Mouse (Mus musculus): ENCODE measurements at regions not wholly inside any gene's neighbourhood (a gene's known extent, or its start where the extent isn't known, plus 50 kb on each side); places are given as distances from the start of the nearest gene placed in this dataset.

GRCm38 (mm10) chr3:52859266-52859825 lies 157.7 kb downstream of the Cog6 start:
- DNase-seq, result no peak

- no peak for DNase-seq
Observed at GRCm38 (mm10) chr3:52858259-52858658, 158.8 kb downstream of the Cog6 start.

- no peak for DNase-seq
Observed at GRCm38 (mm10) chr3:52857076-52857475, 160.0 kb downstream of the Cog6 start.

- DNase-seq, result no peak
Observed at GRCm38 (mm10) chr3:52854560-52854959, 162.5 kb downstream of the Cog6 start.

GRCm38 (mm10) chr3:52853126-52853525 lies 163.9 kb downstream of the Cog6 start:
- no peak for DNase-seq

GRCm38 (mm10) chr3:52845166-52845565 lies 171.9 kb downstream of the Cog6 start:
- no peak for DNase-seq

GRCm38 (mm10) chr3:52843998-52844397 lies 173.0 kb downstream of the Cog6 start:
- DNase-seq, result peak; percentile 66

- DNase-seq, result no peak
Observed at GRCm38 (mm10) chr3:52842866-52843425, 174.1 kb downstream of the Cog6 start.

- no peak for DNase-seq
Observed at GRCm38 (mm10) chr3:52840160-52840953, 176.7 kb downstream of the Cog6 start.

GRCm38 (mm10) chr3:52838020-52838419 lies 179.0 kb downstream of the Cog6 start:
- no peak for DNase-seq

GRCm38 (mm10) chr3:52837527-52837926 lies 179.5 kb downstream of the Cog6 start:
- peak; percentile 11 for DNase-seq

GRCm38 (mm10) chr3:52836780-52837179 lies 180.3 kb downstream of the Cog6 start:
- DNase-seq, result no peak

- DNase-seq, result no peak
Observed at GRCm38 (mm10) chr3:52832421-52832820, 184.6 kb downstream of the Cog6 start.

- DNase-seq, result no peak
Observed at GRCm38 (mm10) chr3:52831986-52832385, 185.1 kb downstream of the Cog6 start.

- DNase-seq, result no peak
Observed at GRCm38 (mm10) chr3:52830101-52830500, 186.9 kb downstream of the Cog6 start.

GRCm38 (mm10) chr3:52829069-52829468 lies 188.0 kb downstream of the Cog6 start:
- DNase-seq, result no peak

- DNase-seq, result no peak
Observed at GRCm38 (mm10) chr3:52828473-52828872, 188.6 kb downstream of the Cog6 start.

GRCm38 (mm10) chr3:52822848-52823247 lies 194.2 kb downstream of the Cog6 start:
- DNase-seq, result no peak

GRCm38 (mm10) chr3:52821450-52821849 lies 195.6 kb downstream of the Cog6 start:
- no peak for DNase-seq

- DNase-seq, result no peak
Observed at GRCm38 (mm10) chr3:52818401-52818800, 198.6 kb downstream of the Cog6 start.

- no peak for DNase-seq
Observed at GRCm38 (mm10) chr3:52817416-52817815, 199.6 kb downstream of the Cog6 start.

GRCm38 (mm10) chr3:52815497-52815896 lies 201.5 kb downstream of the Cog6 start:
- no peak for DNase-seq

GRCm38 (mm10) chr3:52802324-52802723 lies 214.7 kb downstream of the Cog6 start:
- no peak for DNase-seq

GRCm38 (mm10) chr3:52801446-52801845 lies 215.6 kb downstream of the Cog6 start:
- no peak for DNase-seq
